Mouse (Mus musculus): Measurements from ENCODE around the gene Gm10382. TPM values are rescaled to one million over a fixed set of nuclear protein-coding genes. Genes with fewer than 3 reads are reported as not detected.

Gm10382 gene
- polyA plus RNA-seq, 1 experiment: 0.53 TPM

GRCm38 (mm10) chr5:125392618-125392976 is 3.5 kb downstream of the Gm10382 start:
- Histone ChIP-seq H3K27me3 (replicated peaks) (peaks cover 6% of the 10 kb centered on the region), H3K4me1 (peaks cover 48% of the 10 kb centered on the region), H3K36me3 (replicated peaks; ENCODE audit: low read length) (peaks cover 11% of the 10 kb centered on the region), H3K9me3 (0 out of 2 replicates have a peak, but pooled peaks cover 4% of the 10 kb centered on the region), H3K4me3 (replicated peaks) (peak overlapping the region; percentile 92)
- no peak for TF ChIP-seq GATA1 (IDR thresholded peaks at IDR 0.05; ENCODE audit: borderline replicate concordance, low read length)
- TF ChIP-seq FLI1 (IDR thresholded peaks at IDR 0.05; ENCODE audit: low read length): no peak

DNA sequence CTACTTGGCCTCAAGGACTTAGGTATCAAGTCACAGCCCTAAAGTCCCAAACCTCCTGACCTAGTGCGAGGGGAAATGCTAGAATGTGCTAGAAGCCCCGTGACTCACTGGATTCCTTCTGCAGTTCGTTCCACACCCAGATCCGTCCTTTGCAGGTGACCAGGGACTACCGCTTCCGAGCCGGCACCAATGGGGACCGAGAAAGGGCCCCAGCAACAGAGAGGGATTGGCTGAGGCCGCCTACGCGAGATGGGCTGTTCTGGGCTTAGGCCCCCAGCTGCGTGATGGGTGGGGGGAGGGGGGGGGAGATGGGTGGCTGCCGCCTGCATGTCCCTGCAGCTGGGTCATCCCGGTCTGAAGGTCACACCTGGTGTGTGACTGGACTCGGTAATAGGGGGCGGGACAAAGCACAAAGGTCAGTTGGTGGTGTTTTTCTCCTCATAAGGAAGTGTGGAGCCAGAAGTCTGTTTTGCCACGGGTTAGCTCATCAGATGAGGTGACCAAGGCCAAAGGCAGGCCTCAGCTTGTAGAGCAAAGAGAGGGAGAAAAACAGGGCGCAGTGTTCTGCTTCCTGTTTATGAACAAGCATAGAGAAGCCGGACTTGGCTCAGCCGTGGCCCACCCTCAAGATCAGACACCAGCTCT is 4.0 kb downstream of the Gm10382 start:
- TF ChIP-seq FLI1 (IDR thresholded peaks at IDR 0.05; ENCODE audit: low read length) (no peak), GATA1 (IDR thresholded peaks at IDR 0.05; ENCODE audit: borderline replicate concordance, low read length) (no peak)
- H3K4me1 ChIP-seq: peaks cover 48% of the 10 kb centered on the region
- peaks cover 6% of the 10 kb centered on the region for H3K27me3 ChIP-seq (replicated peaks)
- peaks cover 9% of the 10 kb centered on the region for H3K36me3 ChIP-seq (replicated peaks; ENCODE audit: low read length)
- H3K9me3 ChIP-seq: 0 out of 2 replicates have a peak, but pooled peaks cover 4% of the 10 kb centered on the region
- H3K4me3 ChIP-seq (replicated peaks): peak overlapping the region; percentile 92

GRCm38 (mm10) chr5:125393622-125394603 is 4.8 kb downstream of the Gm10382 start:
- Histone ChIP-seq H3K4me3 (replicated peaks) (peak overlapping the region; percentile 92), H3K36me3 (replicated peaks; ENCODE audit: low read length) (peaks cover 1% of the 10 kb centered on the region), H3K4me1 (peaks cover 44% of the 10 kb centered on the region), H3K9me3 (0 out of 2 replicates have a peak, but pooled peaks cover 4% of the 10 kb centered on the region), H3K27me3 (replicated peaks) (peaks cover 9% of the 10 kb centered on the region)
- TF ChIP-seq GATA1 (IDR thresholded peaks at IDR 0.05; ENCODE audit: borderline replicate concordance, low read length) (no peak), FLI1 (IDR thresholded peaks at IDR 0.05; ENCODE audit: low read length) (no peak)

GRCm38 (mm10) chr5:125395008-125395407 is 5.9 kb downstream of the Gm10382 start:
- Histone ChIP-seq H3K4me1 (peaks cover 44% of the 10 kb centered on the region), H3K27me3 (replicated peaks) (peaks cover 9% of the 10 kb centered on the region), H3K9me3 (0 out of 2 replicates have a peak, but pooled peaks cover 4% of the 10 kb centered on the region), H3K4me3 (replicated peaks) (peak overlapping the region; percentile 92), H3K36me3 (replicated peaks; ENCODE audit: low read length) (no peaks in the 10 kb centered on the region)
- no peak for TF ChIP-seq GATA1 (IDR thresholded peaks at IDR 0.05; ENCODE audit: borderline replicate concordance, low read length)
- no peak for TF ChIP-seq FLI1 (IDR thresholded peaks at IDR 0.05; ENCODE audit: low read length)

- Histone ChIP-seq H3K27me3 (replicated peaks) (peaks cover 20% of the 10 kb centered on the region), H3K36me3 (replicated peaks; ENCODE audit: low read length) (no peaks in the 10 kb centered on the region), H3K4me1 (peaks cover 22% of the 10 kb centered on the region), H3K9me3 (0 out of 2 replicates have a peak, but pooled peaks cover 4% of the 10 kb centered on the region), H3K4me3 (replicated peaks) (no peak overlapping the region)
- TF ChIP-seq FLI1 (IDR thresholded peaks at IDR 0.05; ENCODE audit: low read length): no peak
- TF ChIP-seq GATA1 (IDR thresholded peaks at IDR 0.05; ENCODE audit: borderline replicate concordance, low read length): no peak
Measured at GRCm38 (mm10) chr5:125400903-125401302, 11.8 kb downstream of the Gm10382 start.

DNA sequence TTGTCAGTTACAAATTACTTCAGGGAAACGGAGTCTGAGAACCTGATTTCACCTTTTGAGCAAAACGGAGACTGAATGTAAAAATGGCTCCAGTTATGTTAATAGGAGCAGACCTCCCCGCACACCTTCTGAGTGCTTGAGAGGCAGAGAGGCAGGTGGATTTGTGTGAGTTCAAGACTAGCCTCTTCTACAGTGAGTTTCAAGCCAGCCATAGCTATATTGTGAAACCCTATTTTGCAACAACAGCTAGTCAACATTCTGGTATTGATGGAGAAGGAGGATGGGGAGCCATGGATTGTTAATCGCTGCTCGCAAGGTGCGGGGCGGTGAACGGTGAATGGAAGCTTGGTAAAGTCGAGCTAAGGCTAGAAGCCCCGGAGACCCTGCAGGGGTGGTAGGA is 13.4 kb downstream of the Gm10382 start:
- peaks cover 34% of the 10 kb centered on the region for H3K4me1 ChIP-seq
- H3K9me3 ChIP-seq: no peaks in the 10 kb centered on the region
- TF ChIP-seq GATA1 (IDR thresholded peaks at IDR 0.05; ENCODE audit: borderline replicate concordance, low read length): no peak
- no peak for TF ChIP-seq FLI1 (IDR thresholded peaks at IDR 0.05; ENCODE audit: low read length)
- peaks cover 13% of the 10 kb centered on the region for H3K27me3 ChIP-seq (replicated peaks)
- no peak overlapping the region for H3K4me3 ChIP-seq (replicated peaks)
- H3K36me3 ChIP-seq (replicated peaks; ENCODE audit: low read length): no peaks in the 10 kb centered on the region

GRCm38 (mm10) chr5:125402991-125403390 is 13.9 kb downstream of the Gm10382 start:
- H3K27me3 ChIP-seq (replicated peaks): peaks cover 13% of the 10 kb centered on the region
- H3K4me1 ChIP-seq: peaks cover 39% of the 10 kb centered on the region
- H3K36me3 ChIP-seq (replicated peaks; ENCODE audit: low read length): no peaks in the 10 kb centered on the region
- H3K4me3 ChIP-seq (replicated peaks): no peak overlapping the region
- H3K9me3 ChIP-seq: no peaks in the 10 kb centered on the region
- no peak for TF ChIP-seq GATA1 (IDR thresholded peaks at IDR 0.05; ENCODE audit: borderline replicate concordance, low read length)

- H3K9me3 ChIP-seq: no peaks in the 10 kb centered on the region
- peaks cover 47% of the 10 kb centered on the region for H3K4me1 ChIP-seq
Measured at GRCm38 (mm10) chr5:125403481-125404465, 14.7 kb downstream of the Gm10382 start.

GRCm38 (mm10) chr5:125404536-125404902 is 15.4 kb downstream of the Gm10382 start:
- H3K4me1 ChIP-seq: peaks cover 51% of the 10 kb centered on the region

More at GRCm38 (mm10) chr5:125403481-125404465, 14.7 kb downstream of the Gm10382 start:
- peaks cover 12% of the 10 kb centered on the region for H3K27me3 ChIP-seq (replicated peaks)
- no peaks in the 10 kb centered on the region for H3K36me3 ChIP-seq (replicated peaks; ENCODE audit: low read length)
- peak overlapping the region; percentile 97 for H3K4me3 ChIP-seq (replicated peaks)
- no peak for TF ChIP-seq FLI1 (IDR thresholded peaks at IDR 0.05; ENCODE audit: low read length)
- TF ChIP-seq GATA1 (IDR thresholded peaks at IDR 0.05; ENCODE audit: borderline replicate concordance, low read length): no peak

More at GRCm38 (mm10) chr5:125404536-125404902, 15.4 kb downstream of the Gm10382 start:
- Histone ChIP-seq H3K9me3 (no peaks in the 10 kb centered on the region), H3K4me3 (replicated peaks) (peak overlapping the region; percentile 97), H3K27me3 (replicated peaks) (peaks cover 10% of the 10 kb centered on the region), H3K36me3 (replicated peaks; ENCODE audit: low read length) (no peaks in the 10 kb centered on the region)
- no peak for TF ChIP-seq GATA1 (IDR thresholded peaks at IDR 0.05; ENCODE audit: borderline replicate concordance, low read length)
- TF ChIP-seq FLI1 (IDR thresholded peaks at IDR 0.05; ENCODE audit: low read length): no peak
